Mouse (Mus musculus) heart, postnatal 36 days (tissue): ENCODE results near the gene Olfr126. TPM values are rescaled to one million over a fixed set of nuclear protein-coding genes. Genes with fewer than 3 reads are reported as not detected.

Experiments used
- DNase-seq, 2 experiments: peaks; one replicate each; pipeline ENCODE4 v3.0.0; 2021 to 2022
- intact Hi-C: fragments of 180-260 bp; cut with DNase I; formaldehyde crosslinking; loops from one replicate; pipeline ENCODE4 v1.15.1; 2025
- total RNA-seq, 2 experiments: library from RNA; stranded (reverse); gene quantifications; 2 replicates each; pipeline ENCODE4 v1.2.3; 2021

The Olfr126 gene
- not detected for total RNA-seq

DNA sequence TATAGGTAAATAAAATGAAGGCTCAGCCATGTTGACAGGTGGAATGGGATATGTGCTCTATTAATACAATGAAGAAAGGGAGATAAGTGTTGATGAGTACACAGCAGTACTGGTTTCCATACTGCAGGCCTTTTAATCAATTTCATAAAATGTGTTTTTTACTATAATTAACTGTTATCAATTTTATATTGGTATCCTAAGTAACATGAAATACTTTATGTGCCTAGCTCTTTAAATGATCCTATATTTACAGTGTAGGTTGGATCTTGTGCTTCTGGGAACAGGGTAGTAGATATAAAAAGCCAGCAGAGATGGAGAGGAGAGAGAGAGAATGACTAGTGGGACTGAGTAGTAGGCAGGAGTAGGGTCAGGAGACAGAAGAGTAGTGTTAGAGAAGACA, at the start of gene Olfr126:
Gene Olfr126, plus strand, starts transcription at position 301 of the 400 bp plus-strand sequence.
- no peak for DNase-seq
- intact Hi-C loops = no loop called here

- intact Hi-C loops = no loop called here
- no peak for DNase-seq
These were observed 47.7 kb upstream of the Olfr126 start, which contains the start of gene Olfr124 for GRCm38 (mm10) chr17:37799588-37799987. Olfr124 (plus strand) TSS chr17:37799888.

DNA sequence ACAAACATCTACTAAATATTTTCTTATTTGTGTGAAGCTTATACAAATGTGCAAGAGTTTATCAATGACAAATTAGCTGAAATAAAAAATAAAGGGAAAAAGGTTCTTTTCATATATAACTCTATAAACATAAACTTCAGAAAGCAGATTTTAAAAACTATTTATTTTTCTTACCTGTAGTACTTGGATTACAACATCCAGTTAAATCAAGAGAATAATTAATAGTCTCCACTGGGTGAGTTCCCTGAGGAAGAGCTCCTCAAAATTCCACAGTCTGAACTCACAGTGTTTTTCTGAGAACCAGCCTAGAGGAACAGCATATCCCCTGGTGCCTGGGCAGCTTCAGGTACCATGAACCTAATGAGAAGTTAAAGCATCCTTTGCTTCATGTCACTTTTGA, 14.6 kb upstream of the Olfr126 start, which contains the start of gene Olfr125:
Gene Olfr125, plus strand, starts transcription at position 301 of the 400 bp plus-strand sequence.
- DNase-seq = no peak
- intact Hi-C loops = no loop called here

GRCm38 (mm10) chr17:37863901-37864300, 16.6 kb downstream of the Olfr126 start:
- intact Hi-C loops = no loop called here
- DNase-seq = no peak

GRCm38 (mm10) chr17:37869676-37870205, 22.5 kb downstream of the Olfr126 start:
- intact Hi-C loops = no loop called here
- DNase-seq = no peak

DNA sequence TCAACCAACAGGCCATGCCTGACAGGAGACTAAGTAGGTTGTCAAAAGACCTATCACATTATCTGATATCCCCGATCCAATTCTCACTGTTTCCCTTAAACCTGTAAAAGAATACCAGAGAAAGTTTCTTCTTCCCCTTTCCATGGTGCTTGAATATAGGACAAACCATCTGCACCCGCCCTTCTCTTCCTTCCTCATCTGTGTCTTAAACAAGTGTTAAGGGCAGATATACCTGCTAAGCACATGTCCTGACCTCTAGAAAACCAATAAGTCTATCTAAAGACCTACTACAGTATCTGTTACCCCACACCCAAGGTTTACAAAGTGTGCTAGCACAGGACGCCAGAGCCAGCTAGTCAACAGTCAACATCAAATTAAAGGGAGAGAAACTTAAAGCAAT, 26.5 kb downstream of the Olfr126 start:
- intact Hi-C loops = no loop called here
- no peak for DNase-seq

DNA sequence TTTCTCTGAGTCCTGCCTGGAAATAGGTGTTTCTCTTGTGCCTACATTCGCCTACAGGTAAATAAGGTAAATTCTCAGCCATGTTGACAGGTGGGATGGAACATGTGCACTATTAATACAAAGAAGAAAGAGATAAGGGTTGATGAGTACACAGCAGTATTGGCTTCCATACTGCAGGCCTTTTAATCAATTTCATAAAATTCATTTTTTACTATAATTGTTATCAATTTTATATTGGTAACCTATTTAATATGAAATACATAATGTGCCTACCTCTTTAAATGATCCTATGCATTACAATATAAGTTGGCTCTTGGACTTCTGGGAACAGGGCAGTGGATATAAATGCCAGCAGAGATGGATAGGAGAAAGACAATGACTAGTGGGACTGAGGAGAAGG, 52.9 kb downstream of the Olfr126 start, which contains the start of gene Olfr127:
Gene Olfr127, plus strand, starts transcription at position 301 of the 400 bp plus-strand sequence.
- no peak for DNase-seq
- intact Hi-C loops = no loop called here

Other genes with a start within 250 kb of the Olfr126 start
- not detected for gene Olfr115, start 220.4 kb upstream of the Olfr126 start, total RNA-seq
- not detected for gene Olfr116, start 220.3 kb upstream of the Olfr126 start, total RNA-seq
- gene Olfr117, start 183.7 kb upstream of the Olfr126 start, total RNA-seq = not detected
- not detected for gene Olfr118, start 180.5 kb upstream of the Olfr126 start, total RNA-seq
- gene Olfr119, start 150.9 kb upstream of the Olfr126 start, total RNA-seq = not detected
- gene Olfr120, start 125.7 kb upstream of the Olfr126 start, total RNA-seq = not detected
- not detected for gene Olfr121, start 98.6 kb upstream of the Olfr126 start, total RNA-seq
- gene Olfr122, start 78.9 kb upstream of the Olfr126 start, total RNA-seq = not detected
- gene Olfr123, start 54.0 kb upstream of the Olfr126 start, total RNA-seq = not detected
- not detected for gene Olfr124, start 47.6 kb upstream of the Olfr126 start, total RNA-seq
- gene Olfr125, start 14.5 kb upstream of the Olfr126 start, total RNA-seq = not detected
- gene Olfr127, start 53.0 kb downstream of the Olfr126 start, total RNA-seq = not detected
- gene Olfr128, start 73.1 kb downstream of the Olfr126 start, total RNA-seq = not detected
- not detected for gene Olfr761, start 105.6 kb downstream of the Olfr126 start, total RNA-seq
- not detected for gene Olfr129, start 212.6 kb downstream of the Olfr126 start, total RNA-seq
- gene Olfr130, start 216.4 kb downstream of the Olfr126 start, total RNA-seq = not detected
- not detected for gene Olfr131, start 241.2 kb downstream of the Olfr126 start, total RNA-seq